Mouse (Mus musculus) heart, adult 2 months (tissue): ENCODE measurements at regions not wholly inside any gene's neighbourhood (a gene's known extent, or its start where the extent isn't known, plus 50 kb on each side); places are given as distances from the start of the nearest gene placed in this dataset.

Experiments used
- DNase-seq, 2 experiments: peaks; one replicate each; pipeline ENCODE4 v3.0.0; 2021
- H3K27ac ChIP-seq: fragments of 200-600 bp; 2 replicates; pipeline ENCODE4 v1.8.1; 2022
- H3K27me3 ChIP-seq: fragments of 200-500 bp; 2 replicates; pipeline ENCODE4 v1.6.1; 2012; ENCODE audit warnings: mild to moderate bottlenecking, low read length, inconsistent platforms, mixed read lengths; ENCODE audit not compliant: control insufficient read depth, insufficient read depth
- H3K36me3 ChIP-seq: fragments of 200-500 bp; 2 replicates; pipeline ENCODE4 v1.6.1; 2012; ENCODE audit warnings: low read length, inconsistent platforms; ENCODE audit not compliant: control insufficient read depth, insufficient read depth
- H3K4me1 ChIP-seq: fragments of 200-500 bp; 2 replicates; pipeline ENCODE4 v1.6.1; 2011; ENCODE audit warnings: low read length; ENCODE audit not compliant: control insufficient read depth, insufficient read depth
- H3K4me3 ChIP-seq: fragments of 200-600 bp; 2 replicates; pipeline ENCODE4 v1.8.1; 2022
- H3K79me2 ChIP-seq: fragments of 200-500 bp; replicated peaks from 2 replicates; pipeline ENCODE4 v1.6.1; 2012; ENCODE audit warnings: mild to moderate bottlenecking, inconsistent platforms, low read length, moderate library complexity, mixed read lengths; ENCODE audit not compliant: control insufficient read depth, insufficient read depth
- H3K9ac ChIP-seq: fragments of 200-500 bp; 2 replicates; pipeline ENCODE4 v1.6.1; 2012; ENCODE audit warnings: low read depth, mild to moderate bottlenecking, control low read depth, inconsistent platforms, low read length, mixed read lengths
- CTCF ChIP-seq: fragments of 200-600 bp; IDR thresholded peaks from 2 replicates; pipeline ENCODE4 v1.8.1; 2022; ENCODE audit warnings: antibody characterized with exemption, mild to moderate bottlenecking, moderate library complexity
- EP300 ChIP-seq: fragments of 200-500 bp; IDR thresholded peaks from 2 replicates; pipeline ENCODE4 v1.6.1; 2011; ENCODE audit warnings: low read depth, low read length, control low read depth; ENCODE audit not compliant: insufficient read depth
- POLR2A ChIP-seq: fragments of 200-500 bp; IDR thresholded peaks from 2 replicates; pipeline ENCODE4 v1.6.1; 2011; ENCODE audit warnings: mild to moderate bottlenecking, low read depth, low read length, control low read depth; ENCODE audit not compliant: insufficient read depth
- WGBS: fragments of 180-500 bp; shearing (Covaris S2); methylation state at CpG from one replicate; pipeline ENCODE4 v1.1.7; 2018; 5-methylcytosine and 5-hydroxymethylcytosine counted together
- intact Hi-C: fragments of 180-260 bp; cut with DNase I; formaldehyde crosslinking; loops from one replicate; pipeline ENCODE4 v1.15.1; 2025

DNA sequence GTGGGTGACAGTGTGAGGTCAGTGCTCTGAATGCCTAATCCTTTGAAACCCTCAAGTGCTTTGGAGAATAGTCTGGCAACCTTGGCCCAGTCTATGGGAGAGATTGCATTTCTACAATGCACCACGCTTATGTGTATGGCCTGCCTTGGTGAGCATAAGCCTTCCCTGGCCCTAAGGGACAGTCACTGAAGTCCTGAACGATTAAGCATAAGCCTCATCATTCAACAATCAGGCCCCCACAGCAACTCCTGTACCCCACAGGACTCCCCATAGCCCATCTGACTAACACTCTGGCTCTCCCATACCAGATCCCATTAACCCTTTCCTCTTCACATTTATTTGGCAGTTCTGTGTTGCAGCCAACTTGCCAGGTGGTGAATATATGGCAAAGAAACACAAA lies 203.1 kb upstream of the Ano5 start:
- Histone ChIP-seq H3K27ac (no peak overlapping the region), H3K9ac (no peak overlapping the region), H3K79me2 (no peaks in the 10 kb centered on the region), H3K36me3 (no peaks in the 10 kb centered on the region), H3K4me3 (no peak overlapping the region), H3K4me1 (no peaks in the 10 kb centered on the region), H3K27me3 (no peaks in the 10 kb centered on the region)
- no peak for TF ChIP-seq CTCF
- no peak for TF ChIP-seq EP300
- no peak for TF ChIP-seq POLR2A
- no peak for DNase-seq
- WGBS = 70% methylated on average over 2 of the region's 2 CpGs
- intact Hi-C loops = no loop called here

DNA sequence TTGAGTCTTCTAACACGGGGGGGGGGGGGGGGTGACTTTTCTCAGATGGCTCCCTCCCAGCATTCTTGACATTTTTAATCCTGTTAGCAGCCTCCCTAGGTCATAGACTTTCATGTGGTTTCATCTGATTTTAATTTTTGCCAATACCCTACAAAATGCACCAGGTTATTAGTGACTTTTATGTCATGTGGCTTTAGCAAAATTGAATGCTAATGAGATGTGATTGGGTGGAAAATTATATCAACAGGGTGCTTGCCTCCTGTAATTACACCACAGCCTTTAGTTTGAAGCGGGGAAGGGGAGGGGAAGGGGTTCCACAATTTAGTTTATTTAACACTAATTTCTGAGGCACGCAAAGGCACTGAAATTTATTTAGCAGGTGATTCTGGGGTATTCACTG lies 200.6 kb upstream of the Ano5 start:
- H3K27me3 ChIP-seq = no peaks in the 10 kb centered on the region
- H3K9ac ChIP-seq = no peak overlapping the region
- 47% methylated on average over 3 of the region's 3 CpGs for WGBS
- no peaks in the 10 kb centered on the region for H3K4me1 ChIP-seq
- no peak overlapping the region for H3K27ac ChIP-seq
- DNase-seq = no peak
- intact Hi-C loops = no loop called here
- no peak overlapping the region for H3K4me3 ChIP-seq
- no peaks in the 10 kb centered on the region for H3K36me3 ChIP-seq
- H3K79me2 ChIP-seq = no peaks in the 10 kb centered on the region
- TF ChIP-seq POLR2A (no peak), EP300 (no peak), CTCF (no peak)

DNA sequence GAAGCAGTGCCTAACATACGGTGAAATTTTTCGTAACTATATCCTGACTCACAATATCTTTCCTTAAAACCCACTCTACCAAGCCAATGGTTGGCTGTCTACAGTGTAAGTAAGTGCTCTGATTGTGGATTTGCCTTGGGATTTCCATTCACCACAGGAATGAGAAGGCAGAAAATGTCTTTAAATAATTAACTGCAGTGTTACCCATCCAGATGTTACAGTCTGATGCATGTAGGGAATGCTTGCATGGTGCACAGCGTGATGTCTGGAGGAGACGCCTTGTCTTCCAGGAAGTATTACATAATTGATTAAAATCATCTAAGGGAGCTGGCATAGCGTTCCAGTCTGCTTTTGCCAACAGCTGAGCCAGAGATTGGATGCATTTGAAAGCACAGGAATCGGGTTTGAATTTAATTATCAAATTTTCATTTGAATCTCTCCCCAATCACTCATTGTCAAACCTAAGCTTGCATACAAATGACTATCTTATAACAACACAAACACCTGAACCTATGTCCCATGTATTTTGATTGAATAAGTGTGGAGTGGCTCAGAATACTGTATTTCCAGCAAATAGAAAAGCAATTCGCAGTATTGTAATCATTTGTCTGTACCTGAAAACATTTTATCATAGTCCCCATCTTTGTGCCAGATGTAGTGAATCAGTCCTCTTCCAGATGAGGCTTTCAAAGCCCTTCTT lies 170.8 kb upstream of the Ano5 start:
- TF ChIP-seq CTCF = no peak
- TF ChIP-seq POLR2A = no peak
- no peak for TF ChIP-seq EP300
- Histone ChIP-seq H3K27me3 (no peaks in the 10 kb centered on the region), H3K27ac (no peak overlapping the region), H3K36me3 (no peaks in the 10 kb centered on the region), H3K4me1 (no peaks in the 10 kb centered on the region), H3K4me3 (no peak overlapping the region), H3K79me2 (no peaks in the 10 kb centered on the region), H3K9ac (no peak overlapping the region)
- DNase-seq = no peak
- 67% methylated on average over 7 of the region's 7 CpGs for WGBS
- intact Hi-C loops = no loop called here

- Histone ChIP-seq H3K27me3 (no peaks in the 10 kb centered on the region), H3K36me3 (no peaks in the 10 kb centered on the region), H3K4me1 (no peaks in the 10 kb centered on the region), H3K27ac (no peak overlapping the region), H3K79me2 (no peaks in the 10 kb centered on the region), H3K4me3 (no peak overlapping the region), H3K9ac (no peak overlapping the region)
- intact Hi-C loops = no loop called here
- WGBS = 75% methylated on average over 3 of the region's 3 CpGs
- DNase-seq = no peak
- TF ChIP-seq CTCF (no peak), EP300 (no peak), POLR2A (no peak)
These were observed 163.3 kb upstream of the Ano5 start for GRCm38 (mm10) chr7:51347521-51347920.

DNA sequence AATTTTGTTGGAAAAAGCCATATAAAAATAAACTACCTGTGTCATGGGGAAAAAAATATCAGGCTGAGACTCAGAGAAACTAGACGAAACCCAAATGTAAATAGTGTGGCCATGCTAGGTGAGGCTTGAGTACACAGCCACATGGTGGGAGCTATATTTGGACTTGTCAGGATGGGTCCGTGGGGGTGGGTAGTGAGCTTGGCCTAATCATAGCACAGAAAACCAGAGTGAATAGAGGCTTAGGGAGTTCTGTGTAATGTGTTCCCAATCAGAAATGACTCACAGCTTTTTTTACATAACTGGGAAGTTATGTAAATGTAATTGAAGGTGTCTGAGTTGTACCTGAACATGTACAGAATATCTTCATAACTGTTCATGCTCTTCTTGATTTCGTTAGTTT lies 150.7 kb upstream of the Ano5 start:
- 53% methylated on average over 3 of the region's 3 CpGs for WGBS
- Histone ChIP-seq H3K79me2 (no peaks in the 10 kb centered on the region), H3K4me3 (no peak overlapping the region), H3K9ac (no peak overlapping the region), H3K36me3 (no peaks in the 10 kb centered on the region), H3K4me1 (no peaks in the 10 kb centered on the region), H3K27me3 (no peaks in the 10 kb centered on the region), H3K27ac (no peak overlapping the region)
- no peak for DNase-seq
- TF ChIP-seq CTCF (no peak), POLR2A (no peak), EP300 (no peak)
- intact Hi-C loops = no loop called here

GRCm38 (mm10) chr7:51377584-51377983 lies 133.2 kb upstream of the Ano5 start:
- Histone ChIP-seq H3K27me3 (no peaks in the 10 kb centered on the region), H3K27ac (no peak overlapping the region), H3K79me2 (no peaks in the 10 kb centered on the region), H3K36me3 (no peaks in the 10 kb centered on the region), H3K9ac (no peak overlapping the region), H3K4me3 (no peak overlapping the region), H3K4me1 (no peaks in the 10 kb centered on the region)
- WGBS = 62% methylated on average over 1 of the region's 1 CpGs
- intact Hi-C loops = no loop called here
- TF ChIP-seq EP300 = no peak
- no peak for TF ChIP-seq POLR2A
- no peak for TF ChIP-seq CTCF
- DNase-seq = no peak
